Mouse (Mus musculus): ENCODE measurements around the gene Tceanc2. TPM values are rescaled to one million over a fixed set of nuclear protein-coding genes. Genes with fewer than 3 reads are reported as not detected.

Tceanc2 gene
- 19.9 TPM for polyA plus RNA-seq (2017; shearing (Covaris generic))

DNA sequence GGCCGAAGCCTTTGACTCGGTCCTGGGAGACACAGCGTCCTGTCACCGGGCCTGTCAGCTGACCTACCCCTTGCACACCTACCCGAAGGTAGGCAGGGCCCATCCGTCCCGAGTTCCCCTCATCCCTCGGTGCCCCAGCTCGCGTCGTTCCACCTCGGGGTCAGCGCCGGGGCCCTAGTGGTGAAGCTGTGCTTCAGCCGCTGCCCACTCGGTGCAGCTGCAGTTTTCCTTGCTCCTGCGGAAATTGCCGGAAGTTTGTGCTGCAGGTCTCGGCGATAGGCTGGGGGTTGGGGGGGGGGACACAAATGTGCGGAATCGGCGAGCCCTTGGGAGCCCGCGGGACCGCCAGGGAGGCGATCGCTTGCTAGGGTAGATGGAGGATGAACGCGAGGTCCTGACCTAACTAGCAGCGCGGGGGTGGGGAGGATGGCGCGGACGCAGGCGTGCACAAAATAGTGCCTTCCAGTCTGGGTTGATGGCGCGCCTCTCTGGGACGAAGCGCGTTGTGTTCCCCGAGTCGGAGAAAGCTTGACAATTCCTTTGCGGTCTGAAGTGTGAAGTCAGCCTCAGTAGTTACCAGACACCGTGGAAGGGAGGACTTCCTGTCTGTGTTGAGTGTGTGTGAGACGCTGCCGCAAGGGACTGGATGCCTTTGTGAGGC is at the start of gene Tceanc2:
Gene Tceanc2, minus strand, starts transcription at position 287 of the 661 bp plus-strand sequence.

DNA sequence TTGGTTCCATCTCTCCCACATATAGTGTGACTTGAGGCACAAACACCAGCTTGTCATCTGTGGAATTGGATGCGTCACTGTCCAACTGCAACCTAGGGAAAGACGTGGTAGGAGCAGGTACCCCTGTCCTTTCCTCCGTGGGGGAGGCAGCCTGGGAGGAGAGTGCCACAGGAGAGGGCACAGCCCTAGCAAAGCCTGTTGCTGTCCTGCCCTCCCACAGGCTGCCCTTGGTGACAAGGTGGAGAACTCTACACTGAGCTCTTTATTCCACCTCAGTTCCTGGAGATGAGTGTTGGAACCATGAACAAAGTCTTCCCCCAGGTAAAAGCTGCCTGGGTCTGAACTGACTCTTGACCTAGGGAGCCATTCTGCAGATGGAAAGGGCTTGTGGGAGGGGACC is 30.0 kb upstream of the Tceanc2 start, which contains the start of gene Ldlrad1:
Gene Ldlrad1, plus strand, starts transcription at position 301 of the 400 bp plus-strand sequence.

DNA sequence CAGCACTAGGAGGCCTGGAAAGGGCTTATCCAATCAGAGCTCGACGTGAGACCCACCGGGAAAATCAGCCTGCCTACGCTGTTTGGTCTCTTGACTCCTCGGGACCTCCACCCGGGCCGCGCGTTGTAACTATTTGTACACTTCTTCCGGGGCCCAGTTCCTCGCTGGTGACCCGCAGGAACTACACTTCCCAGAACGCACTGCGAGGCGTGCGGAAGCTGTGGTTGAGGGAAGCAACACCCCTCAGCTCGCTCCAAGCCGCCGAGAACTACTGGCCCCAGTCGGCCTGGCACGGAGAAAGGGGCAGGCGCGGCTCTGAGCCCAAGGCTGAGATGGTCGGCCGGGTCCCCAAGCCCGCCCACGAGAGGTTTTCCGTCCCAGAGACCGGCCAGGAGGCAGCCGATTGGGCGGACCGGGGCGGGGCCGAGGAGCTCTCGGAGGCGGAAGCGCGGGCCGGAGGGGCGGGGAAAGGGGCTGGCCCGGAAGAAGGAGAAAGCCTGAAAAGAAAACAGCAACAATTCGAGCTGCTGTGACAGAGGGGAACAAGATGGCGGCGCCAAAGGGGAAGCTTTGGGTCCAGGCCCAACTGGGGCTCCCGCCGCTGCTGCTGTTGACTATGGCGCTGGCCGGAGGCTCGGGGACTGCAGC is 610 bp downstream of the Tceanc2 start, which contains the start of gene Tmem59:
Gene Tmem59, plus strand, starts transcription at position 218 of the 648 bp plus-strand sequence.

DNA sequence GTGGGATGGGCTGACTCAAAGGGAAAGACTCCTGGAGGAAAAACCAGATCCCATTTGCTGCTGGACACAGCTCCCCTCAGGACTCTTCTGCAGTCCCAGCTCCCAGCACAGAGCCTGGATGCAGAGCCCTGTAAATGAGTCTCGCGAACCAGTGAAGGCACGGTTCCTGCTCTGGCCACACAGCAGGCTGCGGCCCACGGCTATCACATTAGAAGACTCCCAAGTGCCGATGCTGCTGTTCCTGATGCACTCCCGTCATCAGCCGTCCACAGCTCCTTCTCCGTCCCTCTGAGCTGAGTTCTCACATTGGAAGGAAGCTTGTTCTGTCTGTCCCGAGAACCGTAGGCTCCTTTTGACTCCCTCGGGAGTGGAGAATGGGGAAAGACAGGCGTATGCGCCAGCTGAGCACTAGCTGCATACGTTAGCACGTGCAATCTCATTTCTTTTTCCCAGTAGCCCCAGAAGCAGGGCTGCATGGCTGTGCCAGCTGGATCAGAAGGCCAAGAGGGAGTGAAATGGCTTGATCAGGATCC is 82.0 kb downstream of the Tceanc2 start, which contains the start of gene Cdcp2:
Gene Cdcp2, plus strand, starts transcription at position 51 of the 533 bp plus-strand sequence.

Other genes with a start within 250 kb of the Tceanc2 start
- gene Mrpl37, start 112.2 kb downstream of the Tceanc2 start, polyA plus RNA-seq (2017; shearing (Covaris generic)) = 47.6 TPM
- 8.2 TPM for gene Cyb5rl, start 112.1 kb downstream of the Tceanc2 start, polyA plus RNA-seq (2017; shearing (Covaris generic))
- gene Cdcp2, start 82.2 kb downstream of the Tceanc2 start, polyA plus RNA-seq (2017; shearing (Covaris generic)) = 0.27 TPM
- gene Tmem59, start 717 bp downstream of the Tceanc2 start, polyA plus RNA-seq (2017; shearing (Covaris generic)) = 281 TPM
- not detected for gene Ldlrad1, start 30.1 kb upstream of the Tceanc2 start, polyA plus RNA-seq (2017; shearing (Covaris generic))
- 9.6 TPM for gene Lrrc42, start 74.4 kb upstream of the Tceanc2 start, polyA plus RNA-seq (2017; shearing (Covaris generic))
- gene Hspb11, start 74.5 kb upstream of the Tceanc2 start, polyA plus RNA-seq (2017; shearing (Covaris generic)) = 6.0 TPM
- gene Dio1, start 128.1 kb upstream of the Tceanc2 start, polyA plus RNA-seq (2017; shearing (Covaris generic)) = 0.29 TPM
- gene Yipf1, start 135.2 kb upstream of the Tceanc2 start, polyA plus RNA-seq (2017; shearing (Covaris generic)) = 46.5 TPM
- gene Ndc1, start 188.7 kb upstream of the Tceanc2 start, polyA plus RNA-seq (2017; shearing (Covaris generic)) = 5.1 TPM

Measured in effector memory CD4-positive, alpha-beta T cell, adult 7 months (primary cell).